ENCODE assay signal across 8 mouse cellular contexts in genomic region chr19:56400200-56400599, GRCm38 (mm10). TPM values are rescaled to one million over a fixed set of nuclear protein-coding genes. Genes with fewer than 3 reads are reported as not detected.
DNase-seq lines count a peak whose midpoint lies in the region; TF ChIP-seq lines count a peak whose summit lies in the region.
"Had no signal": no experiment of that assay in that cellular context is flagged by ENCODE, and none has a peak within 500 bp of the region (broad histone marks: within the 10 kb centered on the region; RNA-seq: fewer than 3 reads in every experiment).

No protein-coding gene starts in this region.

- no peaks in the 10 kb centered on the region for H3K79me2 ChIP-seq in CH12.LX (replicated peaks; ENCODE audit: control insufficient read depth, extremely low read depth, insufficient read depth, poor library complexity, severe bottlenecking)

- TF ChIP-seq POLR2A in CH12.LX (IDR thresholded peaks at IDR 0.05; ENCODE audit: low read depth, low read length) = no peak
- no peak for TF ChIP-seq POLR2A in thymus, adult 2 months (IDR thresholded peaks at IDR 0.05; ENCODE audit: control insufficient read depth, extremely low read depth, insufficient read depth, low read length, poor library complexity)

- no peak overlapping the region for H3K4me3 ChIP-seq in CH12.LX (replicated peaks in 1 of 3; ENCODE audit: low read depth in 2 of 3, low read length in 2 of 3, poor library complexity in 1 of 3)
- H3K4me3 ChIP-seq in thymus, adult 2 months (ENCODE audit: control insufficient read depth, insufficient read depth, low read length) = no peak overlapping the region
- H3K4me3 ChIP-seq: neural tube, embryonic 13.5 days had no signal

- H3K36me3 ChIP-seq in CH12.LX (replicated peaks in 1 of 2; ENCODE audit: control insufficient read depth in 1 of 2, insufficient read depth in 1 of 2, low read length in 1 of 2) = peaks cover 2 to 11% of the 10 kb centered on the region in 2 experiments
- H3K36me3 ChIP-seq in thymus, adult 2 months (ENCODE audit: control insufficient read depth, insufficient read depth, low read length) = no peaks in the 10 kb centered on the region; the same call in 1 of the 2 replicates
- H3K36me3 ChIP-seq: neural tube, embryonic 13.5 days had no signal

- dilution Hi-C loops in CH12.LX (cut with MboI; ENCODE audit: extremely low pct_ligation_motif_present, extremely low pct_unique_long_range_greater_than_20kb, low sequenced_read_pairs) = no loop called here

- TF ChIP-seq RAD21 in CH12.LX (IDR thresholded peaks at IDR 0.05; ENCODE audit: low read depth, low read length) = no peak

- H3K9ac ChIP-seq in CH12.LX (ENCODE audit: insufficient read depth, low read depth) = no peak overlapping the region
- H3K9ac ChIP-seq: neural tube, embryonic 13.5 days had no signal

- no peak overlapping the region for H3K4me2 ChIP-seq in CH12.LX (ENCODE audit: insufficient read depth, low read depth, poor library complexity, severe bottlenecking)
- H3K4me2 ChIP-seq: neural tube, embryonic 13.5 days had no signal

- H3K27me3 ChIP-seq in CH12.LX (replicated peaks) = peaks cover 12% of the 10 kb centered on the region
- no peaks in the 10 kb centered on the region for H3K27me3 ChIP-seq in thymus, adult 2 months (ENCODE audit: control insufficient read depth, insufficient read depth, low read length)

- no peak for TF ChIP-seq CTCF in CH12.LX (conservative IDR thresholded peaks at IDR 0.05 in 1 of 2, IDR thresholded peaks at IDR 0.05 in 1 of 2; ENCODE audit: low read depth in 2 of 2, low read length in 2 of 2)
- TF ChIP-seq CTCF in thymus, adult 2 months (IDR thresholded peaks at IDR 0.05; ENCODE audit: borderline replicate concordance, control insufficient read depth, extremely low read depth, insufficient read depth, low read length, poor library complexity) = no peak

- in situ Hi-C loops in CH12.LX (cut with MboI; ENCODE audit: low pct_ligation_motif_present, low pct_unique_long_range_greater_than_20kb, low sequenced_read_pairs) = no loop called here

- H3K4me1 ChIP-seq in CH12.LX (ENCODE audit: control insufficient read depth in 1 of 2, insufficient read depth in 2 of 2) = peaks cover 5 to 24% of the 10 kb centered on the region in 2 experiments; a peak in 3 of 4 replicates
- peaks cover 16% of the 10 kb centered on the region for H3K4me1 ChIP-seq in thymus, adult 2 months (replicated peaks; ENCODE audit: control insufficient read depth, insufficient read depth, low read length)

- H3K9me3 ChIP-seq in CH12.LX (replicated peaks; ENCODE audit: low read length) = no peaks in the 10 kb centered on the region
- H3K9me3 ChIP-seq: neural tube, embryonic 13.5 days had no signal

- 54% methylated on average over 14 of the region's 14 CpGs for WGBS in thymus, adult 2 months

- TF ChIP-seq EP300 in CH12.LX (IDR thresholded peaks at IDR 0.05; ENCODE audit: low read length) = no peak

- DNase-seq in CH12.LX (ENCODE audit: extremely low read depth) (peak; percentile 39), ZHBTc4 (ENCODE audit: low read depth, low spot score) (peak; percentile 93)
- DNase-seq in gastrocnemius, postnatal 10 days = peak; percentile 74
- DNase-seq in kidney, postnatal 25 days = peak; percentile 84 to 89
- DNase-seq in monocyte, adult 2 months (ENCODE audit: low read depth in 1 of 2, low spot score in 2 of 2) = peak; percentile 62 to 71
- peak; percentile 79 for DNase-seq in thymus, adult 2 months
- no peak for DNase-seq in frontal cortex, postnatal 14 days (ENCODE audit: low spot score in 2 of 2)

- H3K27ac ChIP-seq in CH12.LX (ENCODE audit: insufficient read depth, low read depth) = no peak overlapping the region
- H3K27ac ChIP-seq in thymus, adult 2 months (ENCODE audit: control insufficient read depth, insufficient read depth, low read length) = no peak overlapping the region
- H3K27ac ChIP-seq: neural tube, embryonic 13.5 days had no signal

TF ChIP-seq in CH12.LX, 34 proteins besides CTCF, POLR2A, EP300 and RAD21:
- TF ChIP-seq TBP (conservative IDR thresholded peaks at IDR 0.05; ENCODE audit: low read depth, low read length) (no peak), BHLHE40 (IDR thresholded peaks at IDR 0.05; ENCODE audit: low read depth, low read length) (no peak), MAFK (IDR thresholded peaks at IDR 0.05; ENCODE audit: insufficient replicate concordance, low read length) (no peak)

RNA-seq across cellular contexts. Expression of gene Casp7, which starts 3.3 kb away (rescaled TPM):
- total RNA-seq in CH12.LX (2012; rRNA removed) (6.3 and 6.7 TPM in 2 replicates), CH12.LX (2014; rRNA removed) (8.8 and 11.8 TPM in 2 replicates)
- polyA plus RNA-seq in CH12.LX (2012; ENCODE audit: insufficient read length, low read depth) = 5.8 and 6.8 TPM in 2 replicates
- 10 to 100 TPM in 1 of 2 experiments, 1 to 10 TPM in 1; 9.9 to 12.9 TPM for total RNA-seq in gastrocnemius, postnatal 10 days (2021)
- 19.6 and 21.3 TPM in 2 replicates for polyA plus RNA-seq in thymus, adult 2 months (2012; rRNA removed)

RNA-seq across cellular contexts. Expression of gene Nrap, which starts 10.4 kb away (rescaled TPM):
- total RNA-seq in CH12.LX (2012; rRNA removed) = 0.88 and 1.5 TPM in 2 replicates
- total RNA-seq in CH12.LX (2014; rRNA removed) = 0.04 TPM in 1 of 2 replicates, not detected in the other
- 0.15 and 0.17 TPM in 2 replicates for polyA plus RNA-seq in CH12.LX (2012; ENCODE audit: insufficient read length, low read depth)
- 100 to 1,000 TPM; 478 to 505 TPM for total RNA-seq in gastrocnemius, postnatal 10 days (2021)
- polyA plus RNA-seq in thymus, adult 2 months (2012; rRNA removed) = 0.47 and 4.3 TPM in 2 replicates

Comparison
In these comparisons a context has a peak if more than half of its experiments do, and no peak if none do; other contexts are left out.
1. DNase-seq: peak in CH12.LX (single experiment), ZHBTc4 (single experiment), gastrocnemius, postnatal 10 days (single experiment), kidney, postnatal 25 days (2 of 2), monocyte, adult 2 months (2 of 2) and thymus, adult 2 months (single experiment); none in frontal cortex, postnatal 14 days (0 of 2).
2. RNA of gene Nrap, which starts 10.4 kb away (total RNA-seq): 478 to 505 TPM in gastrocnemius, postnatal 10 days; 0.04 to 1.5 TPM in CH12.LX; every median in the first group is over 100 times any median in the second.